Mouse (Mus musculus) CH12F3 (cell line): ENCODE measurements around the gene Fam243.

ENCODE experiments used
- in situ Hi-C: fragments of 300-500 bp; cut with MboI; formaldehyde crosslinking; loops from 2 replicates; pipeline ENCODE4 v1.14.3; 2020; ENCODE audit warnings: low sequenced_read_pairs

The Fam243 gene

GRCm38 (mm10) chr16:92321341-92321740, at the start of gene Fam243:
TSS of gene Fam243 (minus strand) at chr16:92321441.
- in situ Hi-C loops, result no loop called here

- in situ Hi-C loops, result no loop called here
These were observed 48.0 kb upstream of the Fam243 start for GRCm38 (mm10) chr16:92369260-92369659.

- in situ Hi-C loops, result no loop called here
These were observed 44.2 kb upstream of the Fam243 start for GRCm38 (mm10) chr16:92365477-92365876.

GRCm38 (mm10) chr16:92360711-92361110, 39.5 kb upstream of the Fam243 start:
- in situ Hi-C loops, result no loop called here

GRCm38 (mm10) chr16:92359229-92359628, 38.0 kb upstream of the Fam243 start, which contains the start of gene Kcne1:
TSS of gene Kcne1 (minus strand) at chr16:92359468.
- in situ Hi-C loops, result no loop called here

GRCm38 (mm10) chr16:92358734-92359133, 37.5 kb upstream of the Fam243 start:
- in situ Hi-C loops, result no loop called here

- in situ Hi-C loops, result no loop called here
These were observed 36.3 kb upstream of the Fam243 start for GRCm38 (mm10) chr16:92357566-92357965.

- in situ Hi-C loops, result no loop called here
These were observed 35.8 kb upstream of the Fam243 start for GRCm38 (mm10) chr16:92357023-92357422.

GRCm38 (mm10) chr16:92355982-92356381, 34.7 kb upstream of the Fam243 start:
- in situ Hi-C loops, result no loop called here

- in situ Hi-C loops, result no loop called here
These were observed 34.1 kb upstream of the Fam243 start for GRCm38 (mm10) chr16:92355366-92355765.

- in situ Hi-C loops, result no loop called here
These were observed 32.7 kb upstream of the Fam243 start for GRCm38 (mm10) chr16:92353897-92354296.

- in situ Hi-C loops, result no loop called here
These were observed 32.1 kb upstream of the Fam243 start for GRCm38 (mm10) chr16:92353295-92353694.

- in situ Hi-C loops, result loop anchor here (10.0 kb wide), 1 partner anchor 96 kb away; no protein-coding TSS in a partner anchor
These were observed 27.7 kb upstream of the Fam243 start for GRCm38 (mm10) chr16:92348941-92349340.

- in situ Hi-C loops, result loop anchor here (10.0 kb wide), 1 partner anchor 98 kb away; no protein-coding TSS in a partner anchor
These were observed 25.2 kb upstream of the Fam243 start for GRCm38 (mm10) chr16:92346297-92346916.

GRCm38 (mm10) chr16:92345177-92345576, 23.9 kb upstream of the Fam243 start:
- in situ Hi-C loops, result loop anchor here (10.0 kb wide), 1 partner anchor 100 kb away; no protein-coding TSS in a partner anchor

GRCm38 (mm10) chr16:92340612-92341511, 19.6 kb upstream of the Fam243 start:
- in situ Hi-C loops, result loop anchor here (10.0 kb wide), 1 partner anchor 104 kb away; no protein-coding TSS in a partner anchor

- in situ Hi-C loops, result no loop called here
These were observed 15.0 kb upstream of the Fam243 start for GRCm38 (mm10) chr16:92336280-92336679.

GRCm38 (mm10) chr16:92334600-92334999, 13.4 kb upstream of the Fam243 start:
- in situ Hi-C loops, result no loop called here

- in situ Hi-C loops, result no loop called here
These were observed 9.7 kb upstream of the Fam243 start for GRCm38 (mm10) chr16:92330966-92331365.

GRCm38 (mm10) chr16:92327911-92328310, 6.7 kb upstream of the Fam243 start:
- in situ Hi-C loops, result no loop called here

- in situ Hi-C loops, result no loop called here
These were observed 3.8 kb upstream of the Fam243 start for GRCm38 (mm10) chr16:92325062-92325406.
